Mouse (Mus musculus): ENCODE results near the gene Olfr525. TPM values are rescaled to one million over a fixed set of nuclear protein-coding genes. Genes with fewer than 3 reads are reported as not detected.

Gene Olfr525
- polyA plus RNA-seq (2015; fragmentation: Nextera tagmentation; extraction: Ambion mirVana) = not detected in 2 replicates

GRCm38 (mm10) chr7:140320558-140320957 is at the start of gene Olfr525:
TSS of gene Olfr525 (plus strand) at chr7:140320858.
- no peak within 1 kb of the TSS for H3K4me3 ChIP-seq
- no peak within 1 kb of the TSS for H3K4me2 ChIP-seq
- H3K27me3 ChIP-seq = no peaks in the 10 kb centered on the region
- 69% methylated on average over 1 of the region's 1 CpGs for WGBS
- H3K36me3 ChIP-seq = no peaks in the 10 kb centered on the region
- no peaks in the 10 kb centered on the region for H3K9me3 ChIP-seq
- ATAC-seq (ENCODE audit: low FRiP score) = no peak
- H3K9ac ChIP-seq = no peak within 1 kb of the TSS
- no peak within 1 kb of the TSS for H3K27ac ChIP-seq
- no peaks in the 10 kb centered on the region for H3K4me1 ChIP-seq (replicated peaks)

- 90% methylated on average over 9 of the region's 9 CpGs for WGBS
These were observed 24.9 kb upstream of the Olfr525 start for GRCm38 (mm10) chr7:140295746-140296145.

GRCm38 (mm10) chr7:140296876-140297275 is 23.8 kb upstream of the Olfr525 start:
- ATAC-seq (ENCODE audit: low FRiP score) = no peak
- Histone ChIP-seq H3K4me1 (replicated peaks) (no peaks in the 10 kb centered on the region), H3K27me3 (no peaks in the 10 kb centered on the region), H3K9me3 (no peaks in the 10 kb centered on the region), H3K4me2 (no peak overlapping the region), H3K4me3 (no peak overlapping the region), H3K36me3 (no peaks in the 10 kb centered on the region), H3K9ac (no peak overlapping the region), H3K27ac (no peak overlapping the region)
- WGBS = 86% methylated on average over 6 of the region's 6 CpGs

More at GRCm38 (mm10) chr7:140295746-140296145, 24.9 kb upstream of the Olfr525 start:
- H3K4me2 ChIP-seq = no peak overlapping the region
- H3K9ac ChIP-seq = no peak overlapping the region
- no peak overlapping the region for H3K27ac ChIP-seq
- no peak overlapping the region for H3K4me3 ChIP-seq
- no peak for ATAC-seq (ENCODE audit: low FRiP score)
- no peaks in the 10 kb centered on the region for H3K27me3 ChIP-seq
- H3K4me1 ChIP-seq (replicated peaks) = no peaks in the 10 kb centered on the region
- H3K9me3 ChIP-seq = no peaks in the 10 kb centered on the region
- no peaks in the 10 kb centered on the region for H3K36me3 ChIP-seq

- ATAC-seq (ENCODE audit: low FRiP score) = no peak
- Histone ChIP-seq H3K4me1 (replicated peaks) (no peaks in the 10 kb centered on the region), H3K9ac (no peak overlapping the region), H3K36me3 (no peaks in the 10 kb centered on the region), H3K27ac (no peak overlapping the region), H3K4me3 (no peak overlapping the region), H3K27me3 (no peaks in the 10 kb centered on the region), H3K4me2 (no peak overlapping the region), H3K9me3 (no peaks in the 10 kb centered on the region)
- 86% methylated on average over 3 of the region's 3 CpGs for WGBS
These were observed 21.2 kb upstream of the Olfr525 start for GRCm38 (mm10) chr7:140299416-140299815.

GRCm38 (mm10) chr7:140319861-140320385 is 735 bp upstream of the Olfr525 start:
- 93% methylated on average over 3 of the region's 3 CpGs for WGBS
- Histone ChIP-seq H3K9ac (no peak overlapping the region), H3K36me3 (no peaks in the 10 kb centered on the region), H3K4me3 (no peak overlapping the region), H3K27ac (no peak overlapping the region), H3K27me3 (no peaks in the 10 kb centered on the region), H3K9me3 (no peaks in the 10 kb centered on the region), H3K4me2 (no peak overlapping the region), H3K4me1 (replicated peaks) (no peaks in the 10 kb centered on the region)
- no peak for ATAC-seq (ENCODE audit: low FRiP score)

- ATAC-seq (ENCODE audit: low FRiP score) = no peak
- Histone ChIP-seq H3K9ac (no peak overlapping the region), H3K9me3 (no peaks in the 10 kb centered on the region), H3K27me3 (no peaks in the 10 kb centered on the region), H3K4me1 (replicated peaks) (no peaks in the 10 kb centered on the region), H3K36me3 (no peaks in the 10 kb centered on the region), H3K27ac (no peak overlapping the region), H3K4me2 (no peak overlapping the region), H3K4me3 (no peak overlapping the region)
These were observed 477 bp downstream of the Olfr525 start for GRCm38 (mm10) chr7:140321135-140321534.

GRCm38 (mm10) chr7:140329766-140330304 is 9.2 kb downstream of the Olfr525 start:
- ATAC-seq (ENCODE audit: low FRiP score) = no peak
- 74% methylated on average over 1 of the region's 1 CpGs for WGBS
- no peak overlapping the region for H3K27ac ChIP-seq
- no peak overlapping the region for H3K4me2 ChIP-seq
- H3K27me3 ChIP-seq = no peaks in the 10 kb centered on the region
- H3K9me3 ChIP-seq = no peaks in the 10 kb centered on the region
- H3K4me3 ChIP-seq = no peak overlapping the region
- H3K4me1 ChIP-seq (replicated peaks) = no peaks in the 10 kb centered on the region
- no peaks in the 10 kb centered on the region for H3K36me3 ChIP-seq
- no peak overlapping the region for H3K9ac ChIP-seq

GRCm38 (mm10) chr7:140333717-140334116 is 13.1 kb downstream of the Olfr525 start, which contains the start of gene Olfr527:
TSS of gene Olfr527 (plus strand) at chr7:140334017.
- H3K27ac ChIP-seq = no peak within 1 kb of the TSS
- no peaks in the 10 kb centered on the region for H3K9me3 ChIP-seq
- 83% methylated on average over 2 of the region's 2 CpGs for WGBS
- H3K27me3 ChIP-seq = no peaks in the 10 kb centered on the region
- H3K4me3 ChIP-seq = no peak within 1 kb of the TSS
- ATAC-seq (ENCODE audit: low FRiP score) = no peak
- no peaks in the 10 kb centered on the region for H3K36me3 ChIP-seq
- no peak within 1 kb of the TSS for H3K4me2 ChIP-seq
- H3K9ac ChIP-seq = no peak within 1 kb of the TSS
- H3K4me1 ChIP-seq (replicated peaks) = no peaks in the 10 kb centered on the region

- H3K36me3 ChIP-seq = no peaks in the 10 kb centered on the region
- H3K27ac ChIP-seq = no peak within 1 kb of the TSS
- H3K9ac ChIP-seq = no peak within 1 kb of the TSS
- H3K4me2 ChIP-seq = no peak within 1 kb of the TSS
- ATAC-seq (ENCODE audit: low FRiP score) = no peak
- no peaks in the 10 kb centered on the region for H3K27me3 ChIP-seq
- H3K4me3 ChIP-seq = no peak within 1 kb of the TSS
- H3K9me3 ChIP-seq = no peaks in the 10 kb centered on the region
- WGBS = 80% methylated on average over 3 of the region's 3 CpGs
- no peaks in the 10 kb centered on the region for H3K4me1 ChIP-seq (replicated peaks)
These were observed 40.9 kb downstream of the Olfr525 start, which contains the start of gene Olfr60 for GRCm38 (mm10) chr7:140361571-140361970. TSS of gene Olfr60 (minus strand) at chr7:140361671.

GRCm38 (mm10) chr7:140374300-140374699 is 53.6 kb downstream of the Olfr525 start:
- no peak overlapping the region for H3K4me2 ChIP-seq
- WGBS = 85% methylated on average over 4 of the region's 4 CpGs
- no peaks in the 10 kb centered on the region for H3K36me3 ChIP-seq
- ATAC-seq (ENCODE audit: low FRiP score) = no peak
- H3K4me3 ChIP-seq = no peak overlapping the region
- H3K27me3 ChIP-seq = no peaks in the 10 kb centered on the region
- no peaks in the 10 kb centered on the region for H3K4me1 ChIP-seq (replicated peaks)
- no peaks in the 10 kb centered on the region for H3K9me3 ChIP-seq
- no peak overlapping the region for H3K27ac ChIP-seq
- no peak overlapping the region for H3K9ac ChIP-seq

GRCm38 (mm10) chr7:140376231-140376630 is 55.6 kb downstream of the Olfr525 start, which contains the start of gene Olfr530:
TSS of gene Olfr530 (minus strand) at chr7:140376331.
- Histone ChIP-seq H3K9me3 (no peaks in the 10 kb centered on the region), H3K4me3 (no peak within 1 kb of the TSS), H3K4me1 (replicated peaks) (no peaks in the 10 kb centered on the region), H3K9ac (no peak within 1 kb of the TSS), H3K27ac (no peak within 1 kb of the TSS), H3K36me3 (no peaks in the 10 kb centered on the region), H3K27me3 (no peaks in the 10 kb centered on the region), H3K4me2 (no peak within 1 kb of the TSS)
- ATAC-seq (ENCODE audit: low FRiP score) = no peak
- whole genome bisulfite sequencing = 67% methylated on average over 1 of the region's 1 CpGs

- no peaks in the 10 kb centered on the region for H3K9me3 ChIP-seq
- WGBS = 96% methylated on average over 2 of the region's 2 CpGs
- ATAC-seq (ENCODE audit: low FRiP score) = no peak
These were observed 56.3 kb downstream of the Olfr525 start for GRCm38 (mm10) chr7:140376911-140377310.

More at GRCm38 (mm10) chr7:140376911-140377310, 56.3 kb downstream of the Olfr525 start:
- H3K27me3 ChIP-seq = no peaks in the 10 kb centered on the region
- H3K4me1 ChIP-seq (replicated peaks) = no peaks in the 10 kb centered on the region
- H3K4me3 ChIP-seq = no peak overlapping the region
- H3K4me2 ChIP-seq = no peak overlapping the region
- H3K9ac ChIP-seq = no peak overlapping the region
- H3K27ac ChIP-seq = no peak overlapping the region
- no peaks in the 10 kb centered on the region for H3K36me3 ChIP-seq
